Comparison of ENCODE assay signal across 28 mouse cellular contexts in the genomic region with DNA sequence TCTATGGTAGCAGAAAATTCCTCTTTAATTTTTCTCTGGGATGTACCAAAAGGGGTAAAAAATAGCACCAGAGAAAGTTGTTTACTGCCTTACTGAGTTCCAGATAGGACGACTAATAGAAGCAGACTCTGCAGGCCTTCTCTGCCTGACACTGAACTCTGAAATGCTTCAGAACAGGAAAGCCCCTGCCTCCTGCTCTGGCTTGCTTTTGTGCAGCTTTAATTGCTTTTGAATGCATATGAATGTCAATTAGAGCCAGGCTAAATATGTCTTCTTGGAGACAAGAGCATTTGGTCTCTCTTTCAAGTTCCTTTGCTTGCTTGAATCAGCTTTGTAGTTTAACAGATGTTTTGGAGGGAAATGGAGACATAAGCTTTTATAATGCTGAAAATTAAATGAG.
DNase-seq lines count a peak whose midpoint lies in the region; ATAC-seq lines count a peak whose summit lies in the region.
"Had no signal": no experiment of that assay in that cellular context is flagged by ENCODE, and none has a peak within 500 bp of the region (broad histone marks: within the 10 kb centered on the region; RNA-seq: fewer than 3 reads in every experiment).

No protein-coding gene starts in this region.

- no peak overlapping the region for H3K27ac ChIP-seq in embryonic facial prominence, embryonic 11.5 days (replicated peaks; ENCODE audit: low read depth, low read length)
- H3K27ac ChIP-seq in forebrain, embryonic 16.5 days (ENCODE audit: low read length) = peak overlapping the region; percentile 44; the same call in 1 of the 2 replicates
- H3K27ac ChIP-seq: heart, embryonic 10.5 days; limb, embryonic 12.5 days; liver, embryonic 12.5 days; midbrain, embryonic 15.5 days; neural tube, embryonic 13.5 days; stomach, postnatal 0 days had no signal

- H3K4me2 ChIP-seq in embryonic facial prominence, embryonic 11.5 days (ENCODE audit: low read depth, low read length) = no peak overlapping the region
- H3K4me2 ChIP-seq in forebrain, embryonic 16.5 days (ENCODE audit: low read length) = no peak overlapping the region
- H3K4me2 ChIP-seq: limb, embryonic 12.5 days; liver, embryonic 12.5 days; lung, embryonic 14.5 days; midbrain, embryonic 15.5 days; neural tube, embryonic 13.5 days had no signal

- no peaks in the 10 kb centered on the region for H3K4me1 ChIP-seq in embryonic facial prominence, embryonic 11.5 days (ENCODE audit: control insufficient read depth, insufficient read depth, low read length)
- H3K4me1 ChIP-seq in forebrain, embryonic 16.5 days (replicated peaks; ENCODE audit: control insufficient read depth, insufficient read depth, low read length) = peaks cover 3% of the 10 kb centered on the region; the same call in 1 of the 2 replicates
- H3K4me1 ChIP-seq: heart, embryonic 10.5 days; liver, embryonic 12.5 days; midbrain, embryonic 15.5 days; neural tube, embryonic 13.5 days had no signal

- no peaks in the 10 kb centered on the region for H3K27me3 ChIP-seq in embryonic facial prominence, embryonic 11.5 days (ENCODE audit: control insufficient read depth, insufficient read depth, low read length)
- no peaks in the 10 kb centered on the region for H3K27me3 ChIP-seq in forebrain, embryonic 16.5 days (replicated peaks; ENCODE audit: control insufficient read depth, insufficient read depth, low read length)
- H3K27me3 ChIP-seq: limb, embryonic 12.5 days; liver, embryonic 12.5 days; midbrain, embryonic 15.5 days; neural tube, embryonic 13.5 days had no signal

- no peaks in the 10 kb centered on the region for H3K9me3 ChIP-seq in embryonic facial prominence, embryonic 11.5 days (replicated peaks; ENCODE audit: control insufficient read depth, low read length)
- no peaks in the 10 kb centered on the region for H3K9me3 ChIP-seq in forebrain, embryonic 16.5 days (ENCODE audit: control insufficient read depth, low read length)
- H3K9me3 ChIP-seq: heart, embryonic 10.5 days; limb, embryonic 12.5 days; liver, embryonic 12.5 days; midbrain, embryonic 15.5 days; neural tube, embryonic 13.5 days had no signal

- DNase-seq in embryo, embryonic 10.5 days (ENCODE audit: low spot score) = peak; percentile 31
- DNase-seq in embryo, embryonic 9.5 days (ENCODE audit: extremely low spot score) = no peak
- peak; percentile 3 for DNase-seq in R1 (ENCODE audit: low read depth, low spot score)
- DNase-seq in embryonic facial prominence, embryonic 11.5 days (ENCODE audit: low spot score) = peak; percentile 12
- DNase-seq in right cerebral cortex, postnatal 10 days (ENCODE audit: low spot score in 2 of 2) = no peak
- DNase-seq in gastrocnemius, postnatal 25 days = no peak
- DNase-seq: adrenal gland, postnatal 14 days; cerebellum, adult 11 months; cerebellum, adult 9-11 months; heart, postnatal 4 days; kidney, adult 9 months; kidney, postnatal 14 days; layer of hippocampus, postnatal 36 days; lung, embryonic 14.5 days; lung, postnatal 36 days; thymus, adult 2 months; thymus, postnatal 4 days had no signal

- ATAC-seq in embryonic facial prominence, embryonic 11.5 days (replicated peaks; ENCODE audit: insufficient number of reproducible peaks, low FRiP score, low TSS enrichment, low read depth) = no peak
- ATAC-seq in forebrain, embryonic 16.5 days = peak; percentile 71; the same call in 1 of the 2 replicates
- ATAC-seq in megakaryocyte progenitor cell, adult 5-6 weeks (replicated peaks; ENCODE audit: poor library complexity) = no peak
- ATAC-seq: hindbrain, embryonic 16.5 days; intestine, embryonic 16.5 days; liver, embryonic 12.5 days; midbrain, embryonic 15.5 days had no signal

- H3K9ac ChIP-seq in embryonic facial prominence, embryonic 11.5 days (replicated peaks; ENCODE audit: low read length) = no peak overlapping the region
- no peak overlapping the region for H3K9ac ChIP-seq in forebrain, embryonic 16.5 days (replicated peaks; ENCODE audit: low read depth, low read length)
- H3K9ac ChIP-seq: limb, embryonic 12.5 days; liver, embryonic 12.5 days; lung, embryonic 14.5 days; midbrain, embryonic 15.5 days; neural tube, embryonic 13.5 days had no signal

- H3K36me3 ChIP-seq in embryonic facial prominence, embryonic 11.5 days (replicated peaks; ENCODE audit: control insufficient read depth, insufficient read depth, low read depth, low read length) = no peaks in the 10 kb centered on the region
- H3K36me3 ChIP-seq in forebrain, embryonic 16.5 days (ENCODE audit: control insufficient read depth, insufficient read depth) = no peaks in the 10 kb centered on the region
- H3K36me3 ChIP-seq: heart, embryonic 10.5 days; limb, embryonic 12.5 days; liver, embryonic 12.5 days; midbrain, embryonic 15.5 days; neural tube, embryonic 13.5 days had no signal

- H3K4me3 ChIP-seq in embryonic facial prominence, embryonic 11.5 days (ENCODE audit: low read depth, low read length) = no peak overlapping the region
- H3K4me3 ChIP-seq in forebrain, embryonic 16.5 days (replicated peaks; ENCODE audit: low read length) = no peak overlapping the region
- H3K4me3 ChIP-seq: heart, embryonic 10.5 days; limb, embryonic 12.5 days; liver, embryonic 12.5 days; midbrain, embryonic 15.5 days; myocyte; neural tube, embryonic 13.5 days had no signal

- WGBS in embryonic facial prominence, embryonic 11.5 days = 9% methylated on average over 1 of the region's 1 CpGs
- whole genome bisulfite sequencing in forebrain, embryonic 16.5 days = 0% methylated on average over 1 of the region's 1 CpGs

Comparison
In these comparisons a context has a peak if more than half of its experiments do, and no peak if none do; other contexts are left out.
1. DNase-seq: peak in embryo, embryonic 10.5 days (single experiment), R1 (single experiment) and embryonic facial prominence, embryonic 11.5 days (single experiment); none in embryo, embryonic 9.5 days (single experiment), right cerebral cortex, postnatal 10 days (0 of 2) and gastrocnemius, postnatal 25 days (single experiment).